Mouse (Mus musculus) liver (tissue): ENCODE measurements at regions not wholly inside any gene's neighbourhood (a gene's known extent, or its start where the extent isn't known, plus 50 kb on each side); places are given as distances from the start of the nearest gene placed in this dataset.
"Not testable (repeated sequence)": the region's sequence is repeated elsewhere in the genome, so short reads cannot be mapped to it uniquely, and the experiment has no call there.

Experiments
- DNase-seq: peaks from one replicate; pipeline ENCODE4 v3.0.0-alpha.2; 2020; ENCODE audit warnings: mixed read lengths

DNA sequence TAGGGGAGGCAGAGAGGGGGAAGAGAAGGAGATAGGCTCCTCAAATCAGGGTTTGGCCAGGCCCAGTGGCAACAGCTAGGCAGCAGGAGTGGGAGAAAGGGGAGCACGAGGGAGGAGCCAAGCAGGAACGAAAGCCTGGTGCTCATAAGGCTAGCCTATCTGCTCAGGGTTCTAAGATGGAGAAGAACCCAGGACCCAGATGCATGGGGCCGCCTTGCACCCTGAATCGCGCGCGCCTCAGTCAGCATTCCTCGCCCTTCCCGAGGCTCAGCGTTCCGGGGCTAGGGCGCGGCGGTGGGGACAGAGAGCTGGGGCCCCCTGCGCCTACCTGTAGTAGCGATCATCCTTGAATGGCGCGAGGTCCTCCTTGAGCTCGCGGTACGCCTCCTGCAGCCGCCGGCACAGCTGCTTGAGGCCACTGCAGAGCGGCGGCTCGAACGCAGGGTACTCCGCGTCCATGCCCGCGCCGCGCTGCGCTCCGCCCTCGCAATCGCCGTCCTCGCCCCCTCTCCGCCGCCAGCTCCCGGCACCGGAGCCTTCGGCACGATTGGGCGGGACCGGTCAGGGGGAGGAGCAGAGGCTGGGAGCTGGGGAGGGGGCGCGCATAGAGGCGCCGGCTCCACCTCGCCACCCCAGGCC is 60.1 kb downstream of the Dynlt1b start:
- DNase-seq = not testable (repeated sequence)

GRCm38 (mm10) chr17:6490565-6490935 is 60.6 kb downstream of the Dynlt1b start:
- DNase-seq = not testable (repeated sequence)

GRCm38 (mm10) chr17:6492501-6492900 is 62.6 kb downstream of the Dynlt1b start:
- not testable (repeated sequence) for DNase-seq

DNA sequence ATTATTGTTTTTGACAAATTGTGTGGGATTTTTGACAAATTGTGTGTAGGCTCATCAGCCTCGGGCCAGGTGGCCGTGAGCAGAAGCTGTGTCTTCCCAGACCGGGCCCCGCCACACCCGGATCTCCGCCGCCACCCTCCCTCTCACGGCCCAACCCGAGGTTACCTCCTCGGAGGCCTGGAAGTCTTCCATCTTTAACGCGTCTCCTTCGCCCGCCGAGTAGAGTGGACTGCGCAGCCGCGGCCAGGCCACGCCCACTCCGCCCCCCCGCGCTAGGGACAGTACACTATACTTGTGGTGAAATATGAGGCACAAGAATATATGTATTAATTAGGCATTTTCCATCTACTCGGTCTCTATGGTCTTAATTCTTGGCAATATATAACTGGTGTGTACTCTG is 63.0 kb downstream of the Dynlt1b start:
- peak; percentile 19 for DNase-seq

DNA sequence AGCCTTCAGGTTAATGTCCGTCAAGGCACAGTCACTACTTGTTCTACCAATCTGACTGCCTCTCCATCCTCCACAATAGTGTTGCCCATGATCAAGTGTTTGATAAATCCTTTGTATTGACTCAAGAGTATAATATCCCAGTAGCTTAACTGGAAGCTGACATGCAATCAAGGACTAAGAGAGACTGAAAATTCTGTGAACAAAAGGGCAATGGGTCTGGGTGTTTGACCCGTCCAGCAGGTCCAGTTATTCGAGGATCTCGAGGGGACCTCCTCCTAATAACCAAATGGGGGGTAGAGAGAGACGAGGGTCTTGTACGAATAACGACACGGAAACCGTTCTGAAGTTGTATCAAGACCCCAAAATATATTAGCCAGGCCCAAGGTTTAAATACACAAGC is 66.6 kb downstream of the Dynlt1b start:
- DNase-seq = not testable (repeated sequence)

GRCm38 (mm10) chr17:6502676-6503075 is 72.8 kb downstream of the Dynlt1b start:
- DNase-seq = not testable (repeated sequence)

GRCm38 (mm10) chr17:6505896-6506295 is 76.0 kb downstream of the Dynlt1b start:
- not testable (repeated sequence) for DNase-seq

DNA sequence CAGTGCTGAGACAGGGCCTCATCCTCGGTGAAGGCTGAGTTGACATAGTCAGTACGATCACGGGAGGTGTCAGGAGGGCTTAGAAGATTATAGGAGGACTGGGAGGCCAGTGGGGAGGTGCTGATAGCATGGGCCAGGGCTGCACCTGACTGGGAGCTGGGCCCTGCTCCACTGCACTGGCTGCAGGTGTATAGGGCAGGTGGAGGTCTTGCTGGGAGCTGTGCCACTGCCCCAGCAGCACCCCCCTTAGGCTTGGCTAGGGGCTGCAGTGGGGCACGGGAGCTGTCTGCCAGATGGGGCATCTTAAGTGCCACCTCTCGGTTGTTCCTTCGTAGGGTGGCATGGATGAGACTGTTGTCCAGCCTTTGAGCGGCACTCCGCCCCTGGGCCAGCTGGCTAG is 85.2 kb downstream of the Dynlt1b start:
- not testable (repeated sequence) for DNase-seq

GRCm38 (mm10) chr17:6519107-6519506 is 82.4 kb upstream of the Dynlt1c start:
- DNase-seq = not testable (repeated sequence)

DNA sequence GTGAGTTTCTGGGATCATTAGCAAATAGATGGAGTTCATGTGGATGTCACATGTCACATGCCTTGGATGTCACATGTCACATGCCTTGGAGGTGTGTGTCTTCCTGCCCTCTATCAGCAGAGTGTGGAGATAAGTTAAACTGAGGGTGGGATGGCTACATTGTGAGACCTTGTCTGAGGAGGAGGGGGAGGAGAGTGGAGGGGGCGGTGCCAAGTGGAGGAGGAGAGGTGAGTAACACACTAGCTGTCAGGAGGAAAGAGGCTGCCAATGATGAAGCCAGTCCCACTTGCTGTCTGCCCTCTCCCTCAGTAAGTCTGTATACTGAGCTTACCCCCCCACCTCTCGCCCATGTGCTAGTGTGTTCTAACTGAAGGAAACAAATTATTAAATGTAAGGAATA is 81.5 kb upstream of the Dynlt1c start:
- DNase-seq = peak; percentile 2

GRCm38 (mm10) chr17:6520751-6521150 is 80.7 kb upstream of the Dynlt1c start:
- DNase-seq = not testable (repeated sequence)

DNA sequence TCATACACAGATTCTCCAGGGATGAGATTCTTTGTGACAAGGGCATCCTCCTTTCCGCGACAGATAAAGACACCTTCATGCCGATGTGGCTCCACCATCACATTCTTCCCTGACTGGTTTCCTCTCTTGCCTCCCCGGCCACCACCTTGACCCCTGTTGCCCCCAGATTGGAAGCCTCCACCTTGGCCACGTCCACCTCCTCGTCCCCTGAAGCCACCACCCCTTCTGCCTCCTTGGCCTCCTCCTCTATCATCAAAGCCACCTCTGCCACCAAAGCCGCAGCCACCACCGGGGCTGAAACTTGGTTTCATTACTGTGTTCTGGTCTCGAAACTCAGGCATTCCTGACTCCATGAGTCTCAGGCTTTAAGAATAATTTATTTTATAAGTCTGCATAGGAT is 79.3 kb upstream of the Dynlt1c start:
- not testable (repeated sequence) for DNase-seq

- DNase-seq = not testable (repeated sequence)
These were observed 62.7 kb upstream of the Dynlt1c start for GRCm38 (mm10) chr17:6538723-6539122.

DNA sequence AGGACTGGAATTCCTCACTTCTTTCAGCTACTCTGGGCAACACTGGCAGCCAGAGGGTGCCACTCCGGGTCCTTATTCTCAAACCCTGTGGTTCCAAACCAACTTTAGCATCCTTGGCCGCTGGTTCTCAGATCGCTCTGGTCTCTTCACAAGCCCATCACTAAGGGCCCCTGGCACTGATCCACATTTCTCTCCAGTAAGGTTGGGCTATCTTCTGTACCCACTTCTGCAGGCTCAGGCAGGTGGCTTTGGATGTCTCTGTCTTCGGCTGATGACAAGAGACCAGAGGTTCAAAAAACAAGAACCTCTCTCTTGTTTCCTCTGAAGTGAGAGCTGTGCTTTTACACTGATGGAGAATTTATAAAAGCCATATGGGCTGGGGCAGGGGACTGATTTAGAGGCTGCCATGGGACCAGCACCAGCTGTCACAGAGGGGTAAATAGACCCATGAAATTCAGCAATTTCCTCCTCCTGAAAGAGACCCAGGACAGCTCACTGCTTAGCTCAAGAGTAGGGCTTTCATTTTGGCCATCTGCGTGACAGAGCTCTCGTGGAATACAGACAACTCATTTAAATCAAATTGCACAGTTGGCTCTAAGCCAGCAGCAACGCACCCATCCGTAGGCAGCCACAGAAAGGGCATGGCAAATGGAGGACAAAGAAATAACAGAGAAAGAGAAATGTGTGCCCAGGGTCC is 54.3 kb upstream of the Dynlt1c start:
- DNase-seq = not testable (repeated sequence)

DNA sequence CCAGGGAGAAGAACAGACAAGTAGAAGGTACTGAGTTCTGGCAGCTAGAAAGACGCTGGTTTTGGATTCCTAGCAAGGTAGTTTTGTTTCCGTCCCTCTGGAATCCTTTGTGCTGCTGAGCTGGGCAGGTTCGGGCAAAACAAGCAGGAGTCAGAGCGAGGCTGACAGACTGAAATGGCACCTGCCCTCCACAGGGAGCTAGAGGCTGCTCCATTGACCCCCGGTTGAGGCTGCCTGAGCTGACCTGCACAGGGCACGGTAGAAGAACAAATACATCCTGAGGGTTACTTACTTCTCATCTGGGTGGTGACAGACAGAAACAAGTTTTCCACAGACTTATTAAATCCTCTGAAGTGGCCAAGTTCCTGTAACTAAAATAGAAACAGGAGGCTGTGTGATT is 53.5 kb upstream of the Dynlt1c start:
- DNase-seq = not testable (repeated sequence)
